Mouse (Mus musculus): ENCODE results near the gene Zfhx3. TPM values are rescaled to one million over a fixed set of nuclear protein-coding genes. Genes with fewer than 3 reads are reported as not detected.

The Zfhx3 gene
- polyA plus RNA-seq, 1 experiment from 2014 or later: 2.4 TPM

DNA sequence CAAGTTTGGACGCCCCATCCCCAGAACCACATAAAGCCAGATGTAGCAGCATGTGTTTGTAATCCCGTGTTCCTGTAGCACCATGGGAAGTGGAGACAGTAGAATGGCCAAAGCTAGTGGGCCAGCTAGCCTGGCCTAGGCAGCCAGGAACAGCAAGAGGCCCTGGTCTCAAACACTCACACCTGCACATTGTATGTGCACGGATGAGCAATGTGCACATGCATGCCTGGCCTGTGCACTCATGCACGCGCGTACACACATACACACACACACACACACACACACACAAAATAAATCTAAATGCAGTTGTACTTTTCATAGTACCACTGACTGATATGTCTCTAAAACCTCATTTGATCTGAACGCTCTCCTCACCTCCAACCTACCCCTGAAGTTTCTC lies 938.9 kb downstream of the Zfhx3 start:
- no peak overlapping the region for H3K27ac ChIP-seq (ENCODE audit: low read depth, low read length)
- ATAC-seq: no peak
- no peak overlapping the region for H3K4me2 ChIP-seq (replicated peaks; ENCODE audit: low read depth)
- no peak overlapping the region for H3K4me3 ChIP-seq (ENCODE audit: low read depth, low read length)
- TF ChIP-seq CTCF (IDR thresholded peaks at IDR 0.05; ENCODE audit: low read depth): no peak
- no peaks in the 10 kb centered on the region for H3K4me1 ChIP-seq (replicated peaks; ENCODE audit: control insufficient read depth, insufficient read depth, low read length)
- no peaks in the 10 kb centered on the region for H3K9me3 ChIP-seq (ENCODE audit: control insufficient read depth)
- no peaks in the 10 kb centered on the region for H3K36me3 ChIP-seq (ENCODE audit: control insufficient read depth, insufficient read depth)
- no peaks in the 10 kb centered on the region for H3K27me3 ChIP-seq (replicated peaks; ENCODE audit: control insufficient read depth, insufficient read depth, low read length)
- 95% methylated on average over 7 of the region's 7 CpGs for whole genome bisulfite sequencing
- no peak overlapping the region for H3K9ac ChIP-seq (ENCODE audit: low read depth, low read length)

DNA sequence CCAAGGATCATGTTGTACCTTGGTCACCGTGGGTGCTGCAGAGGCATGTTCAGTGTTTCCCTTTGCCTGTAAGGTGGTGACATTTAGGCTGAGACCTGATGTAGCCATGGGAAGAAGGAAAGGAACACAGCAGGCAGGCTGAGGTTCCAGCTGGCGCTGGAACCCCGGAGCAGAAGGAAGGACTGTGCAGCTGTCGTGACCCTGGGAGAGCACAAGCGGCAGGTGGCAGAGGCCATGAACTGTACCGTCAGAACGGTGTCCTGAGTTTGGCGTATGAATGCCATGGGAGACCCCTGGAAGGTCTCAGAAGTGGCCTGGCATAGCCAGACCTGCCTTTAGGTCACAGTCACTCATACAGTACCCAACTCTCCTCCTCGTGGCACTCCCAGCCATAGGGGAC lies 939.6 kb downstream of the Zfhx3 start:
- H3K9ac ChIP-seq (ENCODE audit: low read depth, low read length): no peak overlapping the region
- ATAC-seq: no peak
- 80% methylated on average over 9 of the region's 9 CpGs for WGBS
- no peaks in the 10 kb centered on the region for H3K27me3 ChIP-seq (replicated peaks; ENCODE audit: control insufficient read depth, insufficient read depth, low read length)
- H3K4me2 ChIP-seq (replicated peaks; ENCODE audit: low read depth): no peak overlapping the region
- H3K4me1 ChIP-seq (replicated peaks; ENCODE audit: control insufficient read depth, insufficient read depth, low read length): no peaks in the 10 kb centered on the region
- H3K4me3 ChIP-seq (ENCODE audit: low read depth, low read length): no peak overlapping the region
- TF ChIP-seq CTCF (IDR thresholded peaks at IDR 0.05; ENCODE audit: low read depth): no peak
- H3K27ac ChIP-seq (ENCODE audit: low read depth, low read length): no peak overlapping the region
- H3K9me3 ChIP-seq (ENCODE audit: control insufficient read depth): no peaks in the 10 kb centered on the region
- no peaks in the 10 kb centered on the region for H3K36me3 ChIP-seq (ENCODE audit: control insufficient read depth, insufficient read depth)

DNA sequence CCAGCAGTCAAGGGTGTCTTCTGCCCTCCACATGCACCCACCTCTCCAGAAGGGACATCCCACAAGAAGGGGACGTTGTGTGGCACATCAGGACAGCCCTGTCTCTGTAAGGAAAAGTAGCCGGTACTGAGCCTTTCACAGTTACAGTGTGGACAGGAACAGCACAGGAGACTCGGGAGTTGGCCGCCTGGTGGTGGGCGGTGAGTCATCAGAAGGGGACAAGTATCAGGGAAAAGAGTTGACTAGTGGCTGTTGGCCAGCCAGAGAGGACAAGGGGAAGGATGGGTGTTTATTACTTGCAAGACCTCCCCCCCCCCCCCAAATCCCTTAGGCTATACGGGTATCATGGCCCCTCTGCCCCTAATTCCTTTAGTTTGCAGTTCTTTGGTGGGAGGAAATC lies 940.9 kb downstream of the Zfhx3 start:
- H3K4me2 ChIP-seq (replicated peaks; ENCODE audit: low read depth): no peak overlapping the region
- no peak for ATAC-seq
- H3K27me3 ChIP-seq (replicated peaks; ENCODE audit: control insufficient read depth, insufficient read depth, low read length): no peaks in the 10 kb centered on the region
- no peaks in the 10 kb centered on the region for H3K4me1 ChIP-seq (replicated peaks; ENCODE audit: control insufficient read depth, insufficient read depth, low read length)
- no peaks in the 10 kb centered on the region for H3K36me3 ChIP-seq (ENCODE audit: control insufficient read depth, insufficient read depth)
- 66% methylated on average over 6 of the region's 6 CpGs for WGBS
- H3K9ac ChIP-seq (ENCODE audit: low read depth, low read length): no peak overlapping the region
- peak; percentile 45 for TF ChIP-seq CTCF (IDR thresholded peaks at IDR 0.05; ENCODE audit: low read depth)
- no peaks in the 10 kb centered on the region for H3K9me3 ChIP-seq (ENCODE audit: control insufficient read depth)
- no peak overlapping the region for H3K4me3 ChIP-seq (ENCODE audit: low read depth, low read length)
- no peak overlapping the region for H3K27ac ChIP-seq (ENCODE audit: low read depth, low read length)

DNA sequence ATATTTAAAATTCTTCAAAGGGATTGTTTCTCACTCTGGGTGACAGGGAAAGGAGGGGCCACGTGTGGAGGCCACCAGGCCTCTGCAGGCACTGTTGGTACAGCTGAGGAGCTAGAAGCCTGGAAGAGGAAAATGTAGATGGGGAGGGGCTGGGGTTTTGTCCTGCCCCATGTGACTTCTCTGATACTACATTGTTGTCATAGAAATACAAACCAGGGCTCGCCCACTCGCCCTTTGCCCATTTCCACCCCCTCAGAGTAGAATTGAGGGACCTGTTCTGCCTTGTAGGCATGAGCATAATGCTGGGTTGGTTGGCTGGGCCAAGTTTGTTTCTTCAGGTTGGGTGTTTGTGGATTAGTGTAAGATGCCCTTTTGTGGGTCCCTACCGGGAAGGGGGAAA lies 942.5 kb downstream of the Zfhx3 start:
- Histone ChIP-seq H3K27ac (ENCODE audit: low read depth, low read length) (no peak overlapping the region), H3K36me3 (ENCODE audit: control insufficient read depth, insufficient read depth) (no peaks in the 10 kb centered on the region), H3K27me3 (replicated peaks; ENCODE audit: control insufficient read depth, insufficient read depth, low read length) (no peaks in the 10 kb centered on the region), H3K4me3 (ENCODE audit: low read depth, low read length) (no peak overlapping the region), H3K4me1 (replicated peaks; ENCODE audit: control insufficient read depth, insufficient read depth, low read length) (no peaks in the 10 kb centered on the region), H3K9me3 (ENCODE audit: control insufficient read depth) (no peaks in the 10 kb centered on the region), H3K9ac (ENCODE audit: low read depth, low read length) (no peak overlapping the region), H3K4me2 (replicated peaks; ENCODE audit: low read depth) (no peak overlapping the region)
- 32% methylated on average over 4 of the region's 4 CpGs for WGBS
- no peak for TF ChIP-seq CTCF (IDR thresholded peaks at IDR 0.05; ENCODE audit: low read depth)
- ATAC-seq: no peak

DNA sequence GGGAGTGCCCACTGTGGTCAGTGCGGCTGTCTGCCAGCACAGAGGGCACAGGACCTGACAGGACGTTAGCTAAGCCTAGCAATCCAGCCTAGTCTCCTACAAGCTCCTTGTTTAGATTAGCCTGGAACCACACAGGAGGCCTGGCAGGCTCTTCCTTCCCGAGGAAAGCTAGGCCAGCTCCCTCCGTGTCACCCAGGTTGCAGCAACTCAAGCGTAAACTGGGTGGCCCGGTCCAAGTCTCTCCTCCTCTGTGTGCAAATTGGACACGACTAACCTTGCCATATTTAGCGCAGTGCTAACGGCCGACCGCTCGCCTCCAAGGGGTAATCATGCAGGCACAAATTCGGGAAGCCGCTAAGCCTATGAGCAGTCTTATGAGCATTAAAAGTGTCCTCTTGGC lies 943.0 kb downstream of the Zfhx3 start:
- H3K9me3 ChIP-seq (ENCODE audit: control insufficient read depth): no peaks in the 10 kb centered on the region
- H3K4me1 ChIP-seq (replicated peaks; ENCODE audit: control insufficient read depth, insufficient read depth, low read length): no peaks in the 10 kb centered on the region
- WGBS: 73% methylated on average over 14 of the region's 14 CpGs
- TF ChIP-seq CTCF (IDR thresholded peaks at IDR 0.05; ENCODE audit: low read depth): no peak
- H3K27me3 ChIP-seq (replicated peaks; ENCODE audit: control insufficient read depth, insufficient read depth, low read length): no peaks in the 10 kb centered on the region
- H3K4me3 ChIP-seq (ENCODE audit: low read depth, low read length): no peak overlapping the region
- H3K27ac ChIP-seq (ENCODE audit: low read depth, low read length): no peak overlapping the region
- no peak overlapping the region for H3K4me2 ChIP-seq (replicated peaks; ENCODE audit: low read depth)
- ATAC-seq: no peak
- no peaks in the 10 kb centered on the region for H3K36me3 ChIP-seq (ENCODE audit: control insufficient read depth, insufficient read depth)
- no peak overlapping the region for H3K9ac ChIP-seq (ENCODE audit: low read depth, low read length)

DNA sequence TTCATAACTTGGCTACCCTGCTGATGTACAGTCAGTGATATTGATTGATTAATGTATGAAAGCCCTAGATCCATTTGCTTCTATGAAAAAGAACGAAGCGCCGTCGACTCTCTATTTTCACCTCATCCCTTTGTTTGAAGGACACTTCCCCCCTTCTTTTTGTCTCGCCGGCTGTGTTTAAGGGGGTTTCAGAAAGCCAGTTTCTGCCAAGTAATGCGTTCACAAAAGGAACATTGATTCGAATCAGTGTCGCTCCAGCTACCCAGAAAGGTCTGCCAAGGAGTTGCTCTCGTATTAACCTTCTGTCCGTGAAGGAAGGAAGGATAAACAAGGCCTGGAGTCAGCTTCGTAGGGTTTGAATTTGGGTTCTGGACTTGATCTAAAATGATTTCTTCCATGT lies 943.4 kb downstream of the Zfhx3 start:
- TF ChIP-seq CTCF (IDR thresholded peaks at IDR 0.05; ENCODE audit: low read depth): no peak
- H3K4me1 ChIP-seq (replicated peaks; ENCODE audit: control insufficient read depth, insufficient read depth, low read length): no peaks in the 10 kb centered on the region
- H3K4me2 ChIP-seq (replicated peaks; ENCODE audit: low read depth): no peak overlapping the region
- H3K4me3 ChIP-seq (ENCODE audit: low read depth, low read length): no peak overlapping the region
- 77% methylated on average over 12 of the region's 12 CpGs for WGBS
- H3K36me3 ChIP-seq (ENCODE audit: control insufficient read depth, insufficient read depth): no peaks in the 10 kb centered on the region
- H3K27me3 ChIP-seq (replicated peaks; ENCODE audit: control insufficient read depth, insufficient read depth, low read length): no peaks in the 10 kb centered on the region
- no peak for ATAC-seq
- H3K9ac ChIP-seq (ENCODE audit: low read depth, low read length): no peak overlapping the region
- H3K27ac ChIP-seq (ENCODE audit: low read depth, low read length): no peak overlapping the region
- H3K9me3 ChIP-seq (ENCODE audit: control insufficient read depth): no peaks in the 10 kb centered on the region

DNA sequence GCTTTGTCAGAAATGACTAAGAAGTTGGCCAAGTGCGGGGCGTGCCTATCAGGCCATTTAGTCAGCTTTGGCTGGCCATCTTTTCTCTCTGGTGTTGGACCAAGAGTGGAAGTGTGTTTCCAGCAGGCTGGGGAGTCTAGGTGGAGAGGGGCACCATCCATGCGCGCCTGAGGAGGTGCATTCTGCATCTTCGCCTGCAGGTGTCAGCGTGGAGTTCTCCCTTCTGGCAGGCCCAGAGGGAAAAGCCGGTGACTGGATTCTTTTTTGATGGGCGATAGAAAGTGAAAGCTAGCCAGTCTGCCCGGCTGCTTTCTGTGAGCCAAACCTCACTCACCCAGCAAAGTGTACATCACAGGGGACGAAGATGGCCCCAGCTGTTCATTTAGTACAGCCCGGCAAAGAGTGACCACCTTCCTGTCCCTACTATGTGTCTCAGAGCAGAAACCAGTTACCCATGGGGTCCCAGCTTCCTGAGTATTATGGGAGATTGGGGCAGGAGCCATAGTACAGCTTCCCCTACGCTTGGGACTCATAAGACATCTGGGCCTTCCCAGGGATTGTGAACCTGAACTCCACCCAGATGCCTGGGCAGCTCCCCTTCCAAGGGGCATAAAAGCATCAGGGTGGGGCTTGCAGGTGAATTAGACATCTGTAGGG lies 944.3 kb downstream of the Zfhx3 start:
- ATAC-seq: peak; percentile 66
- Histone ChIP-seq H3K4me3 (ENCODE audit: low read depth, low read length) (peak overlapping the region; percentile 20; the same call in 1 of the 2 replicates), H3K9ac (ENCODE audit: low read depth, low read length) (no peak overlapping the region), H3K27ac (ENCODE audit: low read depth, low read length) (no peak overlapping the region), H3K36me3 (ENCODE audit: control insufficient read depth, insufficient read depth) (no peaks in the 10 kb centered on the region), H3K27me3 (replicated peaks; ENCODE audit: control insufficient read depth, insufficient read depth, low read length) (no peaks in the 10 kb centered on the region), H3K4me1 (replicated peaks; ENCODE audit: control insufficient read depth, insufficient read depth, low read length) (no peaks in the 10 kb centered on the region), H3K4me2 (replicated peaks; ENCODE audit: low read depth) (peak overlapping the region; percentile 59), H3K9me3 (ENCODE audit: control insufficient read depth) (no peaks in the 10 kb centered on the region)
- TF ChIP-seq CTCF (IDR thresholded peaks at IDR 0.05; ENCODE audit: low read depth): peak; percentile 95
- 15% methylated on average over 12 of the region's 12 CpGs for WGBS

Data from intestine, postnatal 0 days (tissue).